Mouse (Mus musculus): ENCODE results near the gene Lmod3.

The Lmod3 gene

GRCm38 (mm10) chr6:97223566-97223965 lies 29.0 kb downstream of the Lmod3 start:
- no peak for DNase-seq

GRCm38 (mm10) chr6:97222931-97223467 lies 29.6 kb downstream of the Lmod3 start:
- no peak for DNase-seq

GRCm38 (mm10) chr6:97222321-97222720 lies 30.2 kb downstream of the Lmod3 start:
- DNase-seq: peak; percentile 14

- DNase-seq: peak; percentile 39
Measured at GRCm38 (mm10) chr6:97221205-97222025, 31.1 kb downstream of the Lmod3 start.

- no peak for DNase-seq
Measured at GRCm38 (mm10) chr6:97220672-97221071, 31.9 kb downstream of the Lmod3 start.

- no peak for DNase-seq
Measured at GRCm38 (mm10) chr6:97216154-97216821, 36.3 kb downstream of the Lmod3 start.

- peak; percentile 25 for DNase-seq
Measured at GRCm38 (mm10) chr6:97211981-97212380, 40.6 kb downstream of the Lmod3 start.

GRCm38 (mm10) chr6:97210962-97211601 lies 41.5 kb downstream of the Lmod3 start:
- DNase-seq: peak; percentile 50

- DNase-seq: peak; percentile 87
Measured at GRCm38 (mm10) chr6:97210191-97210961, 42.2 kb downstream of the Lmod3 start, which contains the start of gene Arl6ip5. Gene Arl6ip5, plus strand, starts transcription at chr6:97210689.

- no peak for DNase-seq
Measured at GRCm38 (mm10) chr6:97209751-97210150, 42.8 kb downstream of the Lmod3 start.

- DNase-seq: no peak
Measured at GRCm38 (mm10) chr6:97209201-97209600, 43.4 kb downstream of the Lmod3 start.

GRCm38 (mm10) chr6:97208406-97208805 lies 44.2 kb downstream of the Lmod3 start:
- no peak for DNase-seq

GRCm38 (mm10) chr6:97207085-97207484 lies 45.5 kb downstream of the Lmod3 start:
- no peak for DNase-seq

GRCm38 (mm10) chr6:97205439-97205885 lies 47.1 kb downstream of the Lmod3 start, which contains the start of gene Uba3:
Gene Uba3, minus strand, starts transcription at chr6:97205647.
- peak; percentile 99 for DNase-seq

GRCm38 (mm10) chr6:97204952-97205351 lies 47.6 kb downstream of the Lmod3 start:
- peak; percentile 40 for DNase-seq

GRCm38 (mm10) chr6:97204252-97204869 lies 48.2 kb downstream of the Lmod3 start:
- DNase-seq: no peak

GRCm38 (mm10) chr6:97202477-97202876 lies 50.1 kb downstream of the Lmod3 start:
- no peak for DNase-seq

GRCm38 (mm10) chr6:97200437-97200836 lies 52.1 kb downstream of the Lmod3 start:
- no peak for DNase-seq
